Mouse (Mus musculus) heart, embryonic 16.5 days (tissue): Measurements from ENCODE around the gene Myh3. TPM values are rescaled to one million over a fixed set of nuclear protein-coding genes. Genes with fewer than 3 reads are reported as not detected.
A peak's percentile ranks its signal among the peaks of the same experiment; 100 is the strongest.

Experiments
- ATAC-seq: fragments of 200-750 bp; cut with Nextera tagmentation; replicated peaks from 2 replicates; pipeline ENCODE4 v1.8.0; 2017; ENCODE audit warnings: moderate number of reproducible peaks; ENCODE audit not compliant: insufficient read depth, low FRiP score; ENCODE audit errors: extremely low read depth
- H3K27ac ChIP-seq: fragments of 300-500 bp; sonication (generic); 2 replicates; pipeline ENCODE4 v1.5.1; 2014; ENCODE audit warnings: mild to moderate bottlenecking, low read length, control low read depth, moderate library complexity
- H3K27me3 ChIP-seq: fragments of 300-500 bp; sonication (generic); 2 replicates; pipeline ENCODE4 v1.6.1; 2014; ENCODE audit warnings: low read length, mixed read lengths; ENCODE audit not compliant: control insufficient read depth, insufficient read depth
- H3K36me3 ChIP-seq: fragments of 300-500 bp; sonication (generic); 2 replicates; pipeline ENCODE4 v1.6.1; 2014; ENCODE audit not compliant: control insufficient read depth, insufficient read depth
- H3K4me1 ChIP-seq: fragments of 300-500 bp; sonication (generic); 2 replicates; pipeline ENCODE4 v1.6.1; 2014; ENCODE audit warnings: low read length, mixed read lengths; ENCODE audit not compliant: control insufficient read depth, insufficient read depth
- H3K4me2 ChIP-seq: fragments of 300-500 bp; sonication (generic); 2 replicates; pipeline ENCODE4 v1.6.1; 2014; ENCODE audit warnings: low read depth, mild to moderate bottlenecking, control low read depth, low read length
- H3K4me3 ChIP-seq: fragments of 300-500 bp; sonication (generic); 2 replicates; pipeline ENCODE4 v1.5.1; 2014; ENCODE audit warnings: mild to moderate bottlenecking, control low read depth, low read length
- H3K9ac ChIP-seq: fragments of 300-500 bp; sonication (generic); 2 replicates; pipeline ENCODE4 v1.6.1; 2014; ENCODE audit warnings: low read length, control low read depth
- H3K9me3 ChIP-seq: fragments of 300-500 bp; sonication (generic); replicated peaks from 2 replicates; pipeline ENCODE4 v1.6.1; 2016; ENCODE audit warnings: low read length; ENCODE audit not compliant: control insufficient read depth
- WGBS: fragments of 180-500 bp; shearing (Covaris S2); extraction: QIAGEN DNeasy Blood & Tissue Kit; methylation state at CpG from one replicate; pipeline ENCODE4 v1.1.7; 2014; 5-methylcytosine and 5-hydroxymethylcytosine counted together
- polyA plus RNA-seq: library from polyadenylated mRNA; unstranded; fragments of >200 nt; fragmentation: Nextera tagmentation; extraction: Ambion mirVana; gene quantifications from 2 replicates; pipeline ENCODE4 v1.2.1, GENCODE M21; 2015

The Myh3 gene
- polyA plus RNA-seq, 1 experiment from 2014 or later: 4.5 TPM

- H3K27ac ChIP-seq: no peak overlapping the region
- WGBS: 79% methylated on average over 3 of the region's 3 CpGs
These were observed 10.4 kb upstream of the Myh3 start for GRCm38 (mm10) chr11:67067741-67068140.

GRCm38 (mm10) chr11:67072615-67073130 lies 5.4 kb upstream of the Myh3 start:
- no peak overlapping the region for H3K9ac ChIP-seq
- no peaks in the 10 kb centered on the region for H3K9me3 ChIP-seq
- WGBS: 34% methylated on average over 15 of the region's 15 CpGs
- no peak overlapping the region for H3K27ac ChIP-seq
- H3K27me3 ChIP-seq: no peaks in the 10 kb centered on the region
- no peaks in the 10 kb centered on the region for H3K36me3 ChIP-seq
- no peaks in the 10 kb centered on the region for H3K4me1 ChIP-seq
- no peak for ATAC-seq
- no peak overlapping the region for H3K4me3 ChIP-seq
- H3K4me2 ChIP-seq: no peak overlapping the region

More at GRCm38 (mm10) chr11:67067741-67068140, 10.4 kb upstream of the Myh3 start:
- Histone ChIP-seq H3K36me3 (peaks cover 15% of the 10 kb centered on the region), H3K4me3 (no peak overlapping the region), H3K9me3 (no peaks in the 10 kb centered on the region), H3K4me1 (no peaks in the 10 kb centered on the region), H3K4me2 (no peak overlapping the region), H3K27me3 (no peaks in the 10 kb centered on the region), H3K9ac (no peak overlapping the region)
- ATAC-seq: no peak

DNA sequence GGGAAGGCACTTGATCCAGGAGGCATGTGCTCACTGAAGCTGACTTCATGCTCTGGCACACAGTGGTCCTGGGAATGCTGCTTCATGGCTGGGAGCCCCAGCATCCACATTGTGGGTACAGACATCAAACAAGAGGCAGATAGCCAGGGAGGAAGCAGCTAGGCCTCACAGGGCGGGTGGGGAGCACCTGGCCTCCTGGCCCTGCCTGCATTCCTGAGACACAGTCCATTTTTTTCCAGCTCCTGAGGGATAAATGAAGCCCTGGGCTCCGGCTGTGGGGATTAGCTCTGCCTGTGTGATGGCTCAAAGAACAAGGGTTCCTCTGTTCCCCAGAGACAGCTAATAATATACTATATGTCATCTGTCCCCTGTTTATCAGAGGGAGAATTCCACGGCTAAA lies 3.1 kb upstream of the Myh3 start:
- H3K4me2 ChIP-seq: no peak overlapping the region
- H3K27ac ChIP-seq: no peak overlapping the region
- 49% methylated on average over 3 of the region's 3 CpGs for WGBS
- no peaks in the 10 kb centered on the region for H3K9me3 ChIP-seq
- ATAC-seq: no peak
- H3K27me3 ChIP-seq: no peaks in the 10 kb centered on the region
- no peaks in the 10 kb centered on the region for H3K36me3 ChIP-seq
- no peak overlapping the region for H3K4me3 ChIP-seq
- no peak overlapping the region for H3K9ac ChIP-seq
- no peaks in the 10 kb centered on the region for H3K4me1 ChIP-seq

- Histone ChIP-seq H3K4me2 (no peak overlapping the region), H3K4me3 (no peak overlapping the region), H3K36me3 (no peaks in the 10 kb centered on the region), H3K27ac (no peak overlapping the region), H3K9ac (no peak overlapping the region), H3K9me3 (no peaks in the 10 kb centered on the region), H3K27me3 (no peaks in the 10 kb centered on the region), H3K4me1 (no peaks in the 10 kb centered on the region)
- ATAC-seq: no peak
- WGBS: 78% methylated on average over 5 of the region's 5 CpGs
These were observed 1.3 kb upstream of the Myh3 start for GRCm38 (mm10) chr11:67076781-67077180.

DNA sequence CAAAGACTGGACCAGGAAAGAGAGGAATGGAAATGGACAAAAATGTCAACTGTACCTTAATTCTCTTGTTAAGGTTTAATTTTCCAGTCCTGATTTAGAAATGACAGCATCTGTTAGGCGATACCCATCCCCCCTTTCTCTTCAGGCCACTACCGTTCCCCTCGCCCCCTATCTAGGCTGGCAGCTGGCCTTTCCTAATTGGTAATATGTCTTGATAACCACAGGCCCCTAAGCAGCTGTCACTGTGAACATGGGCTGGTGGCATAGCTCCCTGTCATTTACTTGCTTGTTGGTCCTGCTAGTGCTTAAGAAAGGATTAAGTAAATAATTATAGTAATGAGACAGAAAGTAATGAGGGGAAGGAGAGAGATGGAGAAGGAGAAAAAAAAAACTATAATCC lies 665 bp upstream of the Myh3 start:
- 40% methylated on average over 3 of the region's 3 CpGs for WGBS
- H3K4me3 ChIP-seq: no peak overlapping the region
- no peak for ATAC-seq
- no peaks in the 10 kb centered on the region for H3K36me3 ChIP-seq
- H3K4me1 ChIP-seq: no peaks in the 10 kb centered on the region
- no peaks in the 10 kb centered on the region for H3K9me3 ChIP-seq
- H3K9ac ChIP-seq: no peak overlapping the region
- H3K27me3 ChIP-seq: no peaks in the 10 kb centered on the region
- H3K27ac ChIP-seq: no peak overlapping the region
- H3K4me2 ChIP-seq: no peak overlapping the region

- peaks cover 10% of the 10 kb centered on the region; the same call in 1 of the 2 replicates for H3K27me3 ChIP-seq
- no peak for ATAC-seq
- 84% methylated on average over 6 of the region's 6 CpGs for WGBS
- H3K9me3 ChIP-seq: no peaks in the 10 kb centered on the region
- no peaks in the 10 kb centered on the region for H3K36me3 ChIP-seq
- no peak overlapping the region for H3K4me3 ChIP-seq
- no peaks in the 10 kb centered on the region for H3K4me1 ChIP-seq
- no peak overlapping the region for H3K4me2 ChIP-seq
- H3K27ac ChIP-seq: no peak overlapping the region
- no peak overlapping the region for H3K9ac ChIP-seq
These were observed 788 bp downstream of the Myh3 start for GRCm38 (mm10) chr11:67078888-67079287.

- Histone ChIP-seq H3K4me2 (no peak overlapping the region), H3K36me3 (no peaks in the 10 kb centered on the region), H3K4me1 (no peaks in the 10 kb centered on the region), H3K9ac (no peak overlapping the region), H3K27ac (no peak overlapping the region), H3K9me3 (no peaks in the 10 kb centered on the region), H3K4me3 (no peak overlapping the region), H3K27me3 (peaks cover 19% of the 10 kb centered on the region)
- 67% methylated on average over 11 of the region's 11 CpGs for WGBS
- no peak for ATAC-seq
These were observed 1.6 kb downstream of the Myh3 start for GRCm38 (mm10) chr11:67079740-67080139.

GRCm38 (mm10) chr11:67080168-67080567 lies 2.1 kb downstream of the Myh3 start:
- H3K9me3 ChIP-seq: no peaks in the 10 kb centered on the region
- no peak overlapping the region for H3K9ac ChIP-seq
- no peaks in the 10 kb centered on the region for H3K36me3 ChIP-seq
- H3K4me3 ChIP-seq: no peak overlapping the region
- H3K4me2 ChIP-seq: no peak overlapping the region
- peak; percentile 42 for ATAC-seq
- peaks cover 23% of the 10 kb centered on the region for H3K27me3 ChIP-seq
- 7% methylated on average over 3 of the region's 3 CpGs for WGBS
- no peaks in the 10 kb centered on the region for H3K4me1 ChIP-seq
- no peak overlapping the region for H3K27ac ChIP-seq

DNA sequence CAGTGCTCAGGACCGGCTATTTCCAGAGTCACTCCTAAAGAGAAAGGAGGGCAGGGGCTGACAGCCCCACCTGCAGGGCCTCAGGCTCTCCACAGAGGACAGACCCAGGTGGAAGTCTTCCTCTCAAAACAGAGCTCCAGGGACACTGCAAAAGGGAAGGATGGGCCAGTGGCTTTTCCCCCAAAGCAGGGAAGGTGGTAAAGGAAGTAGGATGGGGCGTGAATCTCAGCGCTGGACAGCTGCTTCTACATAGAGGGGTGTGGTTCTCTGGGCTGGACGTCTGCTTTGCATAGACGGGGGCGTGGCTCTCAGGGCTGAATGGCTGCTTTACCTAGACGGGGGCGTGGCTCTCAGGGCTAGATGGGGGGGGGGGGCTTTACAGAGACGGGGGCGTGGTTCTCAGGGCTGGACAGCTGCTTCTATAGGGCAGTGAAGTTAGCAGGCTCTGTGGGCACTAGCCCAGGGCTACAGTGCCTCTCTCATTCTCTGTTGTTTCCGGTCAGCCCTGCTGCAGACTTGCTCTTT lies 3.1 kb downstream of the Myh3 start:
- peak; percentile 50; the same call in 1 of the 2 replicates for ATAC-seq
- Histone ChIP-seq H3K4me1 (no peaks in the 10 kb centered on the region), H3K27ac (no peak overlapping the region), H3K4me3 (no peak overlapping the region), H3K27me3 (peaks cover 23% of the 10 kb centered on the region), H3K36me3 (no peaks in the 10 kb centered on the region), H3K9me3 (no peaks in the 10 kb centered on the region), H3K9ac (no peak overlapping the region), H3K4me2 (no peak overlapping the region)
- WGBS: 2% methylated on average over 11 of the region's 11 CpGs
